Mouse (Mus musculus) G1E (cell line): ENCODE data around the gene Rap1gap.

Experiments
- CTCF ChIP-seq: IDR thresholded peaks from 2 replicates; pipeline ENCODE4 v1.5.1; 2012; ENCODE audit warnings: low read depth, low read length, inconsistent platforms, mixed read lengths
- TAL1 ChIP-seq: conservative IDR thresholded peaks from 2 replicates; pipeline ENCODE4 v1.6.1; 2012; ENCODE audit warnings: low read depth, low read length, inconsistent platforms, mixed read lengths

DNA sequence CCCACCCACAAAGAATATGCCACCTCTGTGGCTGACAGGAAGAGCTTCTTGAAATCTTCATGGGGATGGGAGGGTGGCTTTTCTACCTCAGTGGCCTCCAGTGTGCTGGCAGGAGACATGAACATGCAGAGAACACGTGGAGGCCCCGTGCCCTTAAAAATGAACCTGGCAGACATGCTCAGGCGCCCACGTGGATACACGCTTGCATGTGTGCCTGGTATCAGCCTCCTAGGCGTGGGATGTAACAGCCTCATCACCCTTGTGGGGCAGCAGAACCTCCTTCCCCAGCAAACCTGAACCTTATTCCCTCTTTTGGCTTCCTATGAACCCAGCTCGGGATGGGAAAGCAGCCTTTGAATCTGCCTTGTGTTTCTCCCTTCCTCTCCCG is 2.4 kb downstream of the Rap1gap start:
- TF ChIP-seq TAL1: no peak
- TF ChIP-seq CTCF: no peak
